Mouse (Mus musculus) intestine, postnatal 0 days (tissue): ENCODE results near the gene Plekha7. TPM values are rescaled to one million over a fixed set of nuclear protein-coding genes. Genes with fewer than 3 reads are reported as not detected.
"Not testable (repeated sequence)": the region's sequence is repeated elsewhere in the genome, so short reads cannot be mapped to it uniquely, and the experiment has no call there.

ENCODE experiments used
- ATAC-seq: fragments of 200-750 bp; cut with Nextera tagmentation; 2 replicates; pipeline ENCODE4 v1.8.0; 2017; ENCODE audit warnings: mild to moderate bottlenecking, moderate TSS enrichment, moderate library complexity
- H3K27ac ChIP-seq: fragments of 300-500 bp; sonication (generic); 2 replicates; pipeline ENCODE4 v1.5.1; 2014; ENCODE audit warnings: mild to moderate bottlenecking, low read depth, low read length, moderate library complexity
- H3K27me3 ChIP-seq: fragments of 300-500 bp; sonication (generic); replicated peaks from 2 replicates; pipeline ENCODE4 v1.6.1; 2014; ENCODE audit warnings: low read length, mixed read lengths; ENCODE audit not compliant: control insufficient read depth, insufficient read depth
- H3K36me3 ChIP-seq: fragments of 300-500 bp; sonication (generic); 2 replicates; pipeline ENCODE4 v1.6.1; 2014; ENCODE audit warnings: mild to moderate bottlenecking, moderate library complexity; ENCODE audit not compliant: control insufficient read depth, insufficient read depth
- H3K4me1 ChIP-seq: fragments of 300-500 bp; sonication (generic); replicated peaks from 2 replicates; pipeline ENCODE4 v1.6.1; 2014; ENCODE audit warnings: antibody characterized with exemption, low read length, mixed read lengths; ENCODE audit not compliant: control insufficient read depth, insufficient read depth
- H3K4me2 ChIP-seq: fragments of 300-500 bp; sonication (generic); replicated peaks from 2 replicates; pipeline ENCODE4 v1.6.1; 2014; ENCODE audit warnings: low read depth, mild to moderate bottlenecking, moderate library complexity
- H3K4me3 ChIP-seq: fragments of 300-500 bp; sonication (generic); 2 replicates; pipeline ENCODE4 v1.5.1; 2014; ENCODE audit warnings: low read depth, low read length
- H3K9ac ChIP-seq: fragments of 300-500 bp; sonication (generic); 2 replicates; pipeline ENCODE4 v1.6.1; 2014; ENCODE audit warnings: mild to moderate bottlenecking, low read depth, low read length
- H3K9me3 ChIP-seq: fragments of 300-500 bp; sonication (generic); 2 replicates; pipeline ENCODE4 v1.6.1; 2016; ENCODE audit warnings: mixed run types; ENCODE audit not compliant: control insufficient read depth
- CTCF ChIP-seq: sonication (generic); IDR thresholded peaks from 2 replicates; pipeline ENCODE4 v1.5.1; 2016; ENCODE audit warnings: low read depth, mild to moderate bottlenecking, control low read depth, antibody characterized with exemption, moderate library complexity
- WGBS: fragments of 180-500 bp; shearing (Covaris S2); extraction: QIAGEN DNeasy Blood & Tissue Kit; methylation state at CpG from one replicate; pipeline ENCODE4 v1.1.7; 2014; 5-methylcytosine and 5-hydroxymethylcytosine counted together
- polyA plus RNA-seq: library from polyadenylated mRNA; unstranded; fragments of >200 nt; fragmentation: Nextera tagmentation; extraction: Ambion mirVana; gene quantifications from 2 replicates; pipeline ENCODE4 v1.2.1, GENCODE M21; 2015

The Plekha7 gene
- polyA plus RNA-seq, 1 experiment from 2014 or later: 17.2 TPM

- H3K9me3 ChIP-seq: no peaks in the 10 kb centered on the region
- ATAC-seq: peak; percentile 100
- peaks cover 8% of the 10 kb centered on the region; the same call in 1 of the 2 replicates for H3K4me1 ChIP-seq
- under 1% methylated on average over 38 of the region's 38 CpGs for WGBS
- no peaks in the 10 kb centered on the region for H3K36me3 ChIP-seq
- peak overlapping the region; percentile 75 for H3K4me2 ChIP-seq
- H3K9ac ChIP-seq: peak overlapping the region; percentile 81
- peak overlapping the region; percentile 77 for H3K27ac ChIP-seq
- H3K27me3 ChIP-seq: no peaks in the 10 kb centered on the region
- TF ChIP-seq CTCF: peak; percentile 62
- H3K4me3 ChIP-seq: peak overlapping the region; percentile 79
Observed at GRCm38 (mm10) chr7:116092710-116093465, 215.3 kb downstream of the Plekha7 start.

DNA sequence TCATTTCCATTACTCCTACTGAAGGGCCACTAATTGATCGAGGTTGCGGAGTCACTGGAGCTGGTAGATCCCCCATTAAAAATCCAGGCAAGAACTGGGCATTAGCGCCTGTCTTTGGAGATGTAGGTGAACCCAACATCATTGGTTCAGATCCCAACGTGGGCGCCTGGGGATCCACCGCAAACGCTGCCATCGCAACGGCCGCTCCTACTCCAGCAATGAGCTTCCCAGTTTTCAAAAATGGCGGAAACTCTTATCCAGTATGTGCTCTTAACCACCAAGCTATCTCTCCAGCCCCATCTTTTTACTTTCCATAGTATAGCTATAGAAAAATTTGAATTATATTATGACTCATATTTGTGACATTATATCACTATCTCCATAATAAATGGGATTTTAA is 223.8 kb downstream of the Plekha7 start, which contains the start of gene Gm4353:
TSS of gene Gm4353 (minus strand) at position 270 of the 400 bp plus-strand sequence.
- H3K9ac ChIP-seq, H3K4me1 ChIP-seq, H3K36me3 ChIP-seq, H3K9me3 ChIP-seq, H3K4me3 ChIP-seq, H3K4me2 ChIP-seq, H3K27me3 ChIP-seq, H3K27ac ChIP-seq, ATAC-seq: not testable (repeated sequence)
- WGBS: 98% methylated on average over 11 of the region's 11 CpGs

Other genes starting within 250 kb of the Plekha7 start
- 0.13 and 0.30 TPM in 2 replicates for gene Gm4353, start 223.7 kb downstream of the Plekha7 start, polyA plus RNA-seq
- 471 and 493 TPM in 2 replicates for gene Rps13, start 25.8 kb upstream of the Plekha7 start, polyA plus RNA-seq
- 21.5 and 26.4 TPM in 2 replicates for gene Pik3c2a, start 135.1 kb upstream of the Plekha7 start, polyA plus RNA-seq
- gene Nucb2, start 196.0 kb upstream of the Plekha7 start, polyA plus RNA-seq: 9.5 and 10.2 TPM in 2 replicates